Mouse (Mus musculus): ENCODE measurements around the gene Hcn2.

GRCm38 (mm10) chr10:79694379-79694655 is 22.1 kb upstream of the Hcn2 start:
- TF ChIP-seq CTCF (IDR thresholded peaks at IDR 0.05; ENCODE audit: low read depth, low read length) (no peak), POLR2A (IDR thresholded peaks at IDR 0.05; ENCODE audit: extremely low read depth, insufficient read depth, low read length) (no peak)

Data from liver, adult 2 months (tissue).